Mouse (Mus musculus) heart, adult 18-20 months (tissue): ENCODE data around the gene Cyp2t4. TPM values are rescaled to one million over a fixed set of nuclear protein-coding genes. Genes with fewer than 3 reads are reported as not detected.

ENCODE experiments used
- DNase-seq, 2 experiments: peaks; one replicate each; pipeline ENCODE4 v3.0.0; 2021 to 2022; ENCODE audit warnings: mixed read lengths in 1 of 2
- microRNA-seq, 2 experiments: library from miRNA; unstranded; fragments of <30 nt; microRNA quantifications; one replicate each; pipeline ENCODE4 v1.2.0; 2022
- total RNA-seq, 2 experiments: library from RNA; stranded (reverse); gene quantifications; 2 replicates each; pipeline ENCODE4 v1.2.3; 2021

The Cyp2t4 gene
- total RNA-seq, 2 experiments from 2014 or later = not detected

- DNase-seq = no peak
Observed at GRCm38 (mm10) chr7:27184964-27185363, 31.4 kb downstream of the Cyp2t4 start.

GRCm38 (mm10) chr7:27185986-27186385, 32.5 kb downstream of the Cyp2t4 start:
- no peak for DNase-seq

GRCm38 (mm10) chr7:27189271-27189931, 35.9 kb downstream of the Cyp2t4 start:
- DNase-seq = no peak

- no peak for DNase-seq
Observed at GRCm38 (mm10) chr7:27192434-27192833, 38.9 kb downstream of the Cyp2t4 start.

GRCm38 (mm10) chr7:27193731-27194130, 40.2 kb downstream of the Cyp2t4 start:
- DNase-seq = no peak

GRCm38 (mm10) chr7:27195681-27196611, 42.4 kb downstream of the Cyp2t4 start, which contains the start of the genes BC024978 and Snrpa:
Gene BC024978, plus strand, starts transcription at chr7:27195781.
Gene Snrpa, minus strand, starts transcription at chr7:27196271.
- peak; percentile 97 to 100 for DNase-seq

GRCm38 (mm10) chr7:27197136-27197535, 43.6 kb downstream of the Cyp2t4 start:
- peak in 1 of 2 experiments; percentile 23 for DNase-seq

- peak in 1 of 2 experiments; percentile 33 for DNase-seq
Observed at GRCm38 (mm10) chr7:27197634-27198033, 44.1 kb downstream of the Cyp2t4 start.

- no peak for DNase-seq
Observed at GRCm38 (mm10) chr7:27198355-27198754, 44.8 kb downstream of the Cyp2t4 start.

GRCm38 (mm10) chr7:27198779-27199178, 45.3 kb downstream of the Cyp2t4 start:
- no peak for DNase-seq

GRCm38 (mm10) chr7:27203730-27204449, 50.4 kb downstream of the Cyp2t4 start:
- no peak for DNase-seq

Small RNAs within 50 kb of the gene (microRNA-seq; reads per million reads assigned to microRNA genes)
- gene Mir1191 = 0 to 0.27 reads per million in 2 experiments
- 0 reads per million in 2 experiments for gene Mir3101

Other genes with a start within 250 kb of the Cyp2t4 start
- gene Cyp2a22, start 214.3 kb upstream of the Cyp2t4 start, total RNA-seq = not detected
- gene Cyp2a12, start 124.6 kb upstream of the Cyp2t4 start, total RNA-seq = not detected
- 10 to 100 TPM in 1 of 2 experiments, under 1 TPM in 1; 0.92 to 47.3 TPM for gene Cyp2f2, start 33.8 kb upstream of the Cyp2t4 start, total RNA-seq
- gene Egln2, start 13.1 kb downstream of the Cyp2t4 start, total RNA-seq = 10 to 100 TPM; 58.6 to 60.1 TPM
- 10 to 100 TPM; 10.5 to 11.6 TPM for gene Rab4b, start 25.2 kb downstream of the Cyp2t4 start, total RNA-seq
- not detected for gene Gm21983, start 27.4 kb downstream of the Cyp2t4 start, total RNA-seq
- gene Mia, start 27.4 kb downstream of the Cyp2t4 start, total RNA-seq = under 1 TPM in 1 of 2 experiments, not detected in 1; 0.57 TPM
- gene BC024978, start 42.1 kb downstream of the Cyp2t4 start, total RNA-seq = 10 to 100 TPM; 10.8 to 15.7 TPM
- gene Snrpa, start 42.6 kb downstream of the Cyp2t4 start, total RNA-seq = 10 to 100 TPM; 40.1 to 40.2 TPM
- 1 to 10 TPM; 4.6 TPM for gene Itpkc, start 74.9 kb downstream of the Cyp2t4 start, total RNA-seq
- 10 to 100 TPM in 1 of 2 experiments, 1 to 10 TPM in 1; 9.8 to 11.3 TPM for gene Coq8b, start 79.3 kb downstream of the Cyp2t4 start, total RNA-seq
- gene Numbl, start 104.7 kb downstream of the Cyp2t4 start, total RNA-seq = 1 to 10 TPM; 2.4 to 3.3 TPM
- gene Ltbp4, start 184.0 kb downstream of the Cyp2t4 start, total RNA-seq = 100 to 1,000 TPM; 185 to 206 TPM
- 1 to 10 TPM; 5.6 to 6.3 TPM for gene Shkbp1, start 202.3 kb downstream of the Cyp2t4 start, total RNA-seq
- not detected for gene Gm20479, start 203.7 kb downstream of the Cyp2t4 start, total RNA-seq